ENCODE assay signal across 7 mouse cellular contexts in the genomic region with DNA sequence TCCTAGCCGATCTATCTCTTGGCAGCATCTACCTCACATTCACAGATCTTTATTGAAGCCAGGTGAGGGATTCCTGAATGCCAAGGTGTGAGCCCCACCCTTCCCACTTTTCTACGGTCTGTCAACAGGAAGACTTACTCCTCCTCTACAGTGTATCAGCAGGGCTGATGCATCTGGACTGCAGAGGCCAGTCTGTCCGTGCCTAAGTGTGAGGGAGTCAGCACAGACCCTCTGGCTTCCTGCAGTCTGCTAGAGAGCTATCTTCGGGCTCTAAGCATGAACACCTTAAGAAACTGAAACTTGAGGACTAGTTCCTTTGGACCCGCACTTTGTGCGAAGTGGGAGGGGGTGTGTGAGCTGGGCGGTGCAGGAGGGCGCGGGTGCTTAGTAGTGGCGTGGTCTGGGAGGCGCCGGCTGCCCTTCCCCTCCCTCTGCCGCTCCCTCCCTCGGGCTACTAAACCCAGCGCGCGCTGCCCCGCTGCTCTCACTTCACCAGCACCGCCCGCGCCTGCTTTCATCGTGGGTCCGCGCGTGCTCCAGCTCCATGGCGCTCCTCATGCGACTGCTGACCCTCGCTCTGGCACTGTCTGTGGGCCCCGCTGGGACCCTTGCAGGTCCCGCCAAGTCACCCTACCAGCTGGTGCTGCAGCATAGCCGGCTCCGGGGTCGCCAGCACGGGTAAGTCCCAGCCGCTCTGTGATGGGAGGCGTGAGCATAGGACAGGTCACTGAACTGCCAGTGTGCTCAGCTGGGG. TPM values are rescaled to one million over a fixed set of nuclear protein-coding genes. Genes with fewer than 3 reads are reported as not detected.
DNase-seq lines count a peak whose midpoint lies in the region; ATAC-seq lines count a peak whose summit lies in the region.

A gene (plus strand): TSS at position 421 of the 754 bp plus-strand sequence.

- peak within 1 kb of the TSS; percentile 71 for H3K9ac ChIP-seq in forebrain, embryonic 13.5 days

- 4% methylated on average over 36 of the region's 36 CpGs for WGBS in forebrain, embryonic 13.5 days
- WGBS in limb, embryonic 10.5 days = 2% methylated on average over 36 of the region's 36 CpGs

- ATAC-seq in forebrain, embryonic 13.5 days = peak; percentile 58; the same call in 1 of the 2 replicates
- ATAC-seq in megakaryocyte-erythroid progenitor cell, adult 5-6 weeks (replicated peaks; ENCODE audit: low FRiP score, low TSS enrichment, poor library complexity, severe bottlenecking) = 0 out of 2 replicates have a peak, but pooled peaks have one; percentile 40

- peaks cover 52% of the 10 kb centered on the region for H3K27me3 ChIP-seq in forebrain, embryonic 13.5 days
- H3K27me3 ChIP-seq in limb, embryonic 10.5 days (ENCODE audit: low read depth, poor library complexity, severe bottlenecking) = peaks cover 19% of the 10 kb centered on the region

- peak; percentile 67 for DNase-seq in Muller cell, postnatal 12 days (ENCODE audit: inconsistent ontology term)
- DNase-seq in adrenal gland, postnatal 10 days = peak; percentile 74
- no peak for DNase-seq in heart, postnatal 25 days (ENCODE audit: low spot score)
- peak; percentile 81 for DNase-seq in limb, embryonic 10.5 days (ENCODE audit: low spot score)
- DNase-seq in spleen, postnatal 4 days (ENCODE audit: low spot score in 2 of 2) = peak; percentile 30 to 73

- H3K4me1 ChIP-seq in forebrain, embryonic 13.5 days = peaks cover 25% of the 10 kb centered on the region
- peaks cover 77% of the 10 kb centered on the region for H3K4me1 ChIP-seq in limb, embryonic 10.5 days

- H3K9me3 ChIP-seq in forebrain, embryonic 13.5 days (replicated peaks) = no peaks in the 10 kb centered on the region
- no peaks in the 10 kb centered on the region for H3K9me3 ChIP-seq in limb, embryonic 10.5 days (replicated peaks)

- H3K27ac ChIP-seq in forebrain, embryonic 13.5 days = no peak within 1 kb of the TSS
- H3K27ac ChIP-seq in limb, embryonic 10.5 days = peak within 1 kb of the TSS; percentile 93

- intact Hi-C loops in heart, postnatal 25 days (cut with DNase I) = no loop called here

- H3K4me3 ChIP-seq in forebrain, embryonic 13.5 days = peak within 1 kb of the TSS; percentile 48
- H3K4me3 ChIP-seq in limb, embryonic 10.5 days = peak within 1 kb of the TSS; percentile 72

- H3K36me3 ChIP-seq in forebrain, embryonic 13.5 days (ENCODE audit: poor library complexity, severe bottlenecking) = no peaks in the 10 kb centered on the region
- peaks cover 6% of the 10 kb centered on the region for H3K36me3 ChIP-seq in limb, embryonic 10.5 days

- H3K4me2 ChIP-seq in forebrain, embryonic 13.5 days = peak within 1 kb of the TSS; percentile 94

RNA-seq across cellular contexts. Expression of the gene that starts here (rescaled TPM):
- 10 to 100 TPM; 52.0 to 57.7 TPM for total RNA-seq in adrenal gland, postnatal 10 days (2021)
- polyA plus RNA-seq in forebrain, embryonic 13.5 days (2015; fragmentation: Nextera tagmentation; extraction: Ambion mirVana) = 4.8 and 6.9 TPM in 2 replicates
- 10 to 100 TPM; 19.3 to 23.4 TPM for total RNA-seq in heart, postnatal 25 days (2021)
- polyA plus RNA-seq in limb, embryonic 10.5 days (2016; fragmentation: Nextera tagmentation; extraction: Ambion mirVana) = 26.3 and 38.9 TPM in 2 replicates
- 0.28 TPM in 1 of 2 replicates, not detected in the other for total RNA-seq in megakaryocyte-erythroid progenitor cell, adult 5-6 weeks (2014; fragmentation: Nextera tagmentation)
- total RNA-seq in megakaryocyte-erythroid progenitor cell, adult 5-6 weeks (2017) = 0.72 and 1.5 TPM in 2 replicates

Comparison
In these comparisons a context has a peak if more than half of its experiments do, and no peak if none do; other contexts are left out.
1. RNA of the gene that starts here (total RNA-seq): 52.0 to 57.7 TPM in adrenal gland, postnatal 10 days and 19.3 to 23.4 TPM in heart, postnatal 25 days; 0.28 to 1.5 TPM in megakaryocyte-erythroid progenitor cell, adult 5-6 weeks; every median in the first group is over 4 times any median in the second.